Mouse (Mus musculus) C3H10T1/2 (cell line): ENCODE measurements around the gene Olfr1025-ps1. TPM values are rescaled to one million over a fixed set of nuclear protein-coding genes. Genes with fewer than 3 reads are reported as not detected.

Experiments used
- polyA plus RNA-seq, 2 experiments: library from polyadenylated mRNA; unstranded; fragments of >200 nt; fragmentation: generic; extraction: Trizol; gene quantifications; one replicate each; pipeline ENCODE4 v1.2.1; 2012; ENCODE audit warnings: missing spikeins in 2 of 2

The Olfr1025-ps1 gene
- not detected for polyA plus RNA-seq

DNA sequence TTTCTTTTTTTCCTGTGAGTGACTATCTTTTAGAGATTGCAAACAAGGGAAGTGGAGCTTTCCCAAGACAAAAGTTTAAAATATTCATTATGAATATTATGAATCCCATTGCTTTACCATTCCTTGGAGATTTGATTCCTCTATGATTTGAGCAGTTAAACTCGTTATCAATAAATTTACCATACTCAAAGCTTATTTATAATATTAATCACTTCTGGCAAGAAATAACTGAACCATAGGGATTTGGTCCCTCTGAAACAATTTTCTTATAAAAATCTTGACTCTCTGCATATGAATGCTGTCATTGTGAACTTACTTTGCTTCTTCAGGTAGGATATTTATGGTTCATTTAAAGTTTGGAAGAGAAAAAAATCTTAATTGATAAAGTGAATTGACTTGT lies at the start of gene Olfr1025-ps1:
TSS of gene Olfr1025-ps1 (plus strand) at position 301 of the 400 bp plus-strand sequence.

DNA sequence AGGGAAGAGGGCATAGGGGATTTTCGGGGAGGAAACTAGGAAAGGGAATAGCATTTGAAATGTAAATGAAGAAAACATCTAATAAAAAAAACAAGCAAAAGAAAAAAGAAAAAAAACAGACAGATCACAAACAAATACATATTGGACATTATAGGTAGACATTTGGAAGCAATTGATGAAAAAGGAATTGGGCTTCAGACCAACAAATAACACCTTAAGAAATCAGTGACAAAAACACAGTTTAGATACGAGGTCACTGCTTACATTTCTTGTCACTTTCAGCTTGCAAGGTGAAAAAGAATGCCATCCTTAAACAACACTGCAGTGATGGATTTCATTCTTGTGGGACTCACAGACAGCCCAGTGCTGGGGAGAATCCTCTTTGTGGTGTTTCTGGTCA lies 46.7 kb upstream of the Olfr1025-ps1 start, which contains the start of gene Olfr1022:
TSS of gene Olfr1022 (plus strand) at position 301 of the 400 bp plus-strand sequence.

DNA sequence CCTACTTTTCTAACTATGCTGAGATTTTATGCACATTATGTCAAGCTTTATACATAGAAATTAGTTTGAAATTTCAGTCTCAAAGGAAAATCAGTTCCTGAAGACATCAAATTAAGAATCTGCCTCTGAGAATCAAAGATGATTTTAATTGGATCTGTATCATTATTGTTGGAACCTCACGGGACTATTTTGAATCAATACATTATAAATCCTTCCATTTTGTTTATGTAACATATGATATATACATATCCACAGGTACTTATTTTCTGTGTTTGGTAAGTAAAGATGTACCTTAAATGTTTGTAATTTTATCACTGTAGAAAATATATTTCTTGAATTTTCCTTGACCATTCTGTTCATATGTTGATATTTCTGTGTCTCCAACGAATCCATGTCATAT lies 29.7 kb upstream of the Olfr1025-ps1 start, which contains the start of gene Olfr1023:
TSS of gene Olfr1023 (plus strand) at position 301 of the 400 bp plus-strand sequence.

DNA sequence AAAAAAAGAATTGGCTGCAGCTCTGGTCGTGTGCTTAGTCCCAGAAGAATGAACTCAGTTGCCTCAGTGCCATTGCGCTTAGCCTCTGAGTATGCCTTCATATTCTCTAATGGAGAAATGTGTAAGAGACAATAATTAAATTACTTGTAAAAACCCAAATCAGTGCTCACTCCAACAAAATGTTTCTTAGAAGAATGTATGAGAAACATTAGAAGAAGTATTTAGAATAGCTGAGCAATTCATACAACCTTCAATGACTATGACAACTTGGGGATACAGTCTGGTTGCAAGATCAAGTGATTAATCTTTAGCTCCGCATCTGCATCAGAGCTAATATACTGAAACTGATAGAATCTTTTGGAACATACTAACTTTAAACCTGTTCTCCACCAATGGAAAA lies 10.0 kb upstream of the Olfr1025-ps1 start, which contains the start of gene Olfr1024:
TSS of gene Olfr1024 (minus strand) at position 101 of the 400 bp plus-strand sequence.

DNA sequence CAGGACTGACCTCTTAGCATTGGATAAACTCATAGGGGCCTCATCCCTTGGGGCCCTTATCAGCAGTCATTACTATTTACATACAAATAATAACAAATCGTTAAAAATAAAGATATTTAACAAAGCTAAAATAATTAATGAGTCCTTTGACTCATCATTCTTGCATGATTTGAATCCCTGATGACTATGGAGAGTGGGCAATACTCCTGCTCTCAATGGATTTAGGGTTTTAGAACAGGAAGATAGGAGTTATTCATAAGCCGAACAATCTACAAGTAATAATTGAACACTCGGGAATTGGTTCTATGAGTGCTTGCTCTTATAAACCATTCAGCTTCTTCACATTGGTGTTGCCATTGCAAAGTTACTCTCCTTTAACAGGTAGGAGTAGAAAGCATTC lies 6.3 kb downstream of the Olfr1025-ps1 start, which contains the start of gene Olfr1026:
TSS of gene Olfr1026 (plus strand) at position 301 of the 400 bp plus-strand sequence.

DNA sequence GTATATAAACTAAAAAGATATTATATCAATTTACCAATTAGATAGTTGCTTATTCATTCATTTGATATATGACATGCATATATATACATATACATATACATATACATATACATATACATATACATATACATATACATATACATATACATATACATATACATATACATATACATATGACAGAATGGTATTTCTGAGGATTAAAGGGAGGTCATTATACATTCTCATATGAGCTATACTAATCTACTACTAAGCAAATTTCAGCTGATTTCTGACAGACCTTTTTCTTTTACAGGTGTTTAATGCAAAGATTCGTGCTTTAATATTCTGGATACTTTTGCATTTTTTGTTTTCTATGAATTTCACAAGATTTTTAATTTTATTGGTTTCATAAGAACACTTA lies 35.1 kb downstream of the Olfr1025-ps1 start, which contains the start of gene Olfr1028:
TSS of gene Olfr1028 (plus strand) at position 301 of the 400 bp plus-strand sequence.

Other genes starting within 250 kb of the Olfr1025-ps1 start
- gene Olfr1006, start 236.4 kb upstream of the Olfr1025-ps1 start, polyA plus RNA-seq, result not detected
- not detected for gene Olfr1008, start 225.8 kb upstream of the Olfr1025-ps1 start, polyA plus RNA-seq
- gene Olfr1009, start 199.8 kb upstream of the Olfr1025-ps1 start, polyA plus RNA-seq, result not detected
- gene Olfr1012, start 152.4 kb upstream of the Olfr1025-ps1 start, polyA plus RNA-seq, result not detected
- gene Olfr1013, start 148.1 kb upstream of the Olfr1025-ps1 start, polyA plus RNA-seq, result not detected
- gene Olfr1014, start 142.5 kb upstream of the Olfr1025-ps1 start, polyA plus RNA-seq, result not detected
- gene Olfr1015, start 133.2 kb upstream of the Olfr1025-ps1 start, polyA plus RNA-seq, result not detected
- gene Olfr1016, start 112.6 kb upstream of the Olfr1025-ps1 start, polyA plus RNA-seq, result not detected
- gene Olfr1018, start 96.7 kb upstream of the Olfr1025-ps1 start, polyA plus RNA-seq, result not detected
- gene Olfr1019, start 69.7 kb upstream of the Olfr1025-ps1 start, polyA plus RNA-seq, result not detected
- not detected for gene Olfr1020, start 68.2 kb upstream of the Olfr1025-ps1 start, polyA plus RNA-seq
- gene Olfr1022, start 46.6 kb upstream of the Olfr1025-ps1 start, polyA plus RNA-seq, result not detected
- not detected for gene Olfr1023, start 29.6 kb upstream of the Olfr1025-ps1 start, polyA plus RNA-seq
- not detected for gene Olfr1024, start 10.1 kb upstream of the Olfr1025-ps1 start, polyA plus RNA-seq
- gene Olfr1026, start 6.4 kb downstream of the Olfr1025-ps1 start, polyA plus RNA-seq, result not detected
- gene Olfr1028, start 35.2 kb downstream of the Olfr1025-ps1 start, polyA plus RNA-seq, result not detected
- gene Olfr1029, start 58.7 kb downstream of the Olfr1025-ps1 start, polyA plus RNA-seq, result not detected
- not detected for gene Olfr1030, start 64.1 kb downstream of the Olfr1025-ps1 start, polyA plus RNA-seq
- not detected for gene Olfr1031, start 75.1 kb downstream of the Olfr1025-ps1 start, polyA plus RNA-seq
- gene Olfr1032, start 90.3 kb downstream of the Olfr1025-ps1 start, polyA plus RNA-seq, result not detected
- not detected for gene Olfr1033, start 105.4 kb downstream of the Olfr1025-ps1 start, polyA plus RNA-seq
- gene Olfr1034, start 130.7 kb downstream of the Olfr1025-ps1 start, polyA plus RNA-seq, result not detected
- gene Olfr1036, start 158.8 kb downstream of the Olfr1025-ps1 start, polyA plus RNA-seq, result not detected
- not detected for gene Olfr1037, start 172.2 kb downstream of the Olfr1025-ps1 start, polyA plus RNA-seq
- gene Olfr1039, start 220.7 kb downstream of the Olfr1025-ps1 start, polyA plus RNA-seq, result not detected
- gene Olfr1040, start 231.5 kb downstream of the Olfr1025-ps1 start, polyA plus RNA-seq, result not detected
- not detected for gene Olfr1042, start 246.6 kb downstream of the Olfr1025-ps1 start, polyA plus RNA-seq